Mouse (Mus musculus): ENCODE results near the gene Mfn2.

- TF ChIP-seq CHD2 (IDR thresholded peaks at IDR 0.05; ENCODE audit: low read depth, low read length) (no peak), ZC3H11A (IDR thresholded peaks at IDR 0.05; ENCODE audit: borderline replicate concordance, low read depth, low read length) (no peak), ZNF384 (IDR thresholded peaks at IDR 0.05; ENCODE audit: low read depth, low read length) (no peak)
These were observed 8.1 kb downstream of the Mfn2 start for GRCm38 (mm10) chr4:147896411-147896810.
